Mouse (Mus musculus): ENCODE measurements around the gene Borcs5. TPM values are rescaled to one million over a fixed set of nuclear protein-coding genes. Genes with fewer than 3 reads are reported as not detected.

Gene Borcs5
- total and polyA plus RNA-seq, 3 experiments = 10.2 to 16.4 (median 10.4) TPM

GRCm38 (mm10) chr6:134631947-134632687 is 7.2 kb upstream of the Borcs5 start, which contains the start of gene Mansc1:
Mansc1 (minus strand) TSS chr6:134632488.
- Histone ChIP-seq H3K4me3 (replicated peaks in 1 of 3; ENCODE audit: low read depth in 2 of 3, low read length in 2 of 3, poor library complexity in 1 of 3) (no peak within 1 kb of the TSS), H3K27ac (ENCODE audit: insufficient read depth, low read depth) (no peak within 1 kb of the TSS), H3K9ac (ENCODE audit: insufficient read depth, low read depth) (no peak within 1 kb of the TSS), H3K4me1 (ENCODE audit: control insufficient read depth in 1 of 2, insufficient read depth in 2 of 2) (peaks cover 0 to 8% of the 10 kb centered on the region in 2 experiments; a peak in 2 of 4 replicates), H3K4me2 (ENCODE audit: insufficient read depth, low read depth, poor library complexity, severe bottlenecking) (no peak within 1 kb of the TSS), H3K27me3 (replicated peaks) (no peaks in the 10 kb centered on the region), H3K9me3 (replicated peaks; ENCODE audit: low read length) (no peaks in the 10 kb centered on the region), H3K79me2 (replicated peaks; ENCODE audit: control insufficient read depth, extremely low read depth, insufficient read depth, poor library complexity, severe bottlenecking) (no peaks in the 10 kb centered on the region), H3K36me3 (replicated peaks in 1 of 2; ENCODE audit: control insufficient read depth in 1 of 2, insufficient read depth in 1 of 2, low read length in 1 of 2) (no peaks in the 10 kb centered on the region)
- TF ChIP-seq GABPA (IDR thresholded peaks at IDR 0.05; ENCODE audit: insufficient replicate concordance, low read depth, low read length) (no peak), USF1 (IDR thresholded peaks at IDR 0.05; ENCODE audit: low read depth, low read length) (no peak), CTCF (conservative IDR thresholded peaks at IDR 0.05 in 1 of 2, IDR thresholded peaks at IDR 0.05 in 1 of 2; ENCODE audit: low read depth in 2 of 2, low read length in 2 of 2) (no peak), ELF1 (IDR thresholded peaks at IDR 0.05; ENCODE audit: low read depth, low read length) (no peak), BHLHE40 (IDR thresholded peaks at IDR 0.05; ENCODE audit: low read depth, low read length) (no peak), CHD1 (IDR thresholded peaks at IDR 0.05; ENCODE audit: low read depth, low read length) (no peak), MEF2A (IDR thresholded peaks at IDR 0.05; ENCODE audit: borderline replicate concordance, low read depth, low read length) (no peak), TBP (conservative IDR thresholded peaks at IDR 0.05; ENCODE audit: low read depth, low read length) (no peak), JUN (IDR thresholded peaks at IDR 0.05; ENCODE audit: insufficient read depth, low read depth, low read length) (no peak), RCOR1 (conservative IDR thresholded peaks at IDR 0.05; ENCODE audit: low read depth, low read length) (no peak), SIN3A (IDR thresholded peaks at IDR 0.05; ENCODE audit: low read length) (no peak), MYC (IDR thresholded peaks at IDR 0.05; ENCODE audit: low read depth, low read length) (no peak), E2F4 (IDR thresholded peaks at IDR 0.05; ENCODE audit: insufficient replicate concordance, low read depth, low read length) (no peak)
- DNase-seq (ENCODE audit: extremely low read depth) = no peak
- dilution Hi-C loops (cut with MboI; ENCODE audit: extremely low pct_ligation_motif_present, extremely low pct_unique_long_range_greater_than_20kb, low sequenced_read_pairs) = no loop called here
- in situ Hi-C loops (cut with MboI; ENCODE audit: low pct_ligation_motif_present, low pct_unique_long_range_greater_than_20kb, low sequenced_read_pairs) = loop anchor here (25.0 kb wide), 1 partner anchor 355 kb away; the partner anchor contains the start of gene Apold1

DNA sequence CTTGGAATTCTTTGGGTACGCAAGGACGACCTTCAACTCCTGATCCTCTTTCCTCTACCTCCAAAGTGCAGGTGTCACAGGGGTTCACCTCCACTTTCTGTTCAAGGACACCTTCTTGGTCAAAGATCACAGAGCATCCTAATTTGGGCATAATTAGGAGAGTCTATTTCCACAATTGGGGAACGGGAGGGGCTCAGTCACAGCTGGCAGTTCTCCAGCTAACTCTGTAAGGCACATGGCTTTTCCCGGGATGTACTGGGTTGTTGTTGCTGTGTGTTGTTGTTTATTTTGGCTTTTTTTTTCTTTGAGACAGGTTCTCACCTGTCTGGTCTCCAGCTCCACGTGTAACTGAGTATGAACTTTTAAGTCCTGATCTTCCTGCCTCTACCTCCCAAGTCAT is 6.6 kb upstream of the Borcs5 start:
- Histone ChIP-seq H3K4me2 (ENCODE audit: insufficient read depth, low read depth, poor library complexity, severe bottlenecking) (no peak overlapping the region), H3K4me1 (ENCODE audit: control insufficient read depth in 1 of 2, insufficient read depth in 2 of 2) (peaks cover 0 to 8% of the 10 kb centered on the region in 2 experiments; a peak in 2 of 4 replicates), H3K9ac (ENCODE audit: insufficient read depth, low read depth) (no peak overlapping the region), H3K36me3 (replicated peaks in 1 of 2; ENCODE audit: control insufficient read depth in 1 of 2, insufficient read depth in 1 of 2, low read length in 1 of 2) (no peaks in the 10 kb centered on the region), H3K4me3 (replicated peaks in 1 of 3; ENCODE audit: low read depth in 2 of 3, low read length in 2 of 3, poor library complexity in 1 of 3) (no peak overlapping the region), H3K9me3 (replicated peaks; ENCODE audit: low read length) (no peaks in the 10 kb centered on the region), H3K79me2 (replicated peaks; ENCODE audit: control insufficient read depth, extremely low read depth, insufficient read depth, poor library complexity, severe bottlenecking) (no peaks in the 10 kb centered on the region), H3K27ac (ENCODE audit: insufficient read depth, low read depth) (no peak overlapping the region), H3K27me3 (replicated peaks) (no peaks in the 10 kb centered on the region)
- TF ChIP-seq TCF12 (IDR thresholded peaks at IDR 0.05; ENCODE audit: low read depth, low read length) (no peak), NRF1 (IDR thresholded peaks at IDR 0.05; ENCODE audit: low read depth, low read length) (no peak), JUN (IDR thresholded peaks at IDR 0.05; ENCODE audit: insufficient read depth, low read depth, low read length) (no peak), ELF1 (IDR thresholded peaks at IDR 0.05; ENCODE audit: low read depth, low read length) (no peak), ZKSCAN1 (IDR thresholded peaks at IDR 0.05; ENCODE audit: borderline replicate concordance, low read depth, low read length) (no peak), ZNF384 (IDR thresholded peaks at IDR 0.05; ENCODE audit: low read depth, low read length) (no peak), IRF4 (IDR thresholded peaks at IDR 0.05; ENCODE audit: low read depth, low read length) (no peak), ZMIZ1 (IDR thresholded peaks at IDR 0.05; ENCODE audit: low read depth, low read length) (no peak), NELFE (IDR thresholded peaks at IDR 0.05; ENCODE audit: low read depth, low read length) (no peak), MYC (IDR thresholded peaks at IDR 0.05; ENCODE audit: low read depth, low read length) (no peak), CHD2 (IDR thresholded peaks at IDR 0.05; ENCODE audit: low read length) (no peak), MEF2A (IDR thresholded peaks at IDR 0.05; ENCODE audit: borderline replicate concordance, low read depth, low read length) (no peak)
- in situ Hi-C loops (cut with MboI; ENCODE audit: low pct_ligation_motif_present, low pct_unique_long_range_greater_than_20kb, low sequenced_read_pairs) = loop anchor here (25.0 kb wide), 1 partner anchor 355 kb away; the partner anchor contains the start of gene Apold1
- dilution Hi-C loops (cut with MboI; ENCODE audit: extremely low pct_ligation_motif_present, extremely low pct_unique_long_range_greater_than_20kb, low sequenced_read_pairs) = no loop called here
- DNase-seq (ENCODE audit: extremely low read depth) = no peak
